ENCODE assay signal across 13 mouse cellular contexts in the genomic region with DNA sequence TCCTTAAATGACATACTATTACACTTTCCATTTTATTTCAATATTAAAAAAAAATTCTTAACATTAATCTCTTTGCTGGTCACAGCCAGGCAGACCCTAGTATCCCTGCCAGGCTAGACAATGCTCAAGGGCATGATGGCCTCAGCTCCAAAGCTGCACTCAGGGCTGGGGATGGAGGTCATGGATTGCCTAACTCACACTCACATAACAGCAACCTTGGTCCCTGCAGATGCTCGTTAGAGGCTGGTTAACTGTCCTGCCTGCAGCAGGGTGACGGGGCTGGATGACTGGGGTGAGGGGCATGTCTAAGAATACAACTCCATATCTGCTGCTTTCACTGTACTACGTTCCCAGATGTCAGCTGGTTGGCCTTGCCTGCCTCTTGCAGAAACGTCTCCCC.
"Had no signal": no experiment of that assay in that cellular context is flagged by ENCODE, and none has a peak within 500 bp of the region (broad histone marks: within the 10 kb centered on the region; RNA-seq: fewer than 3 reads in every experiment).

No protein-coding gene starts in this region.

- H3K9ac ChIP-seq: limb, embryonic 12.5 days; liver, embryonic 15.5 days had no signal

- DNase-seq: kidney, postnatal 10 days; kidney, postnatal 4 days; lung, adult 2 months; lung, postnatal 10 days; lung, postnatal 4 days; thymus, postnatal 4 days had no signal

- H3K4me1 ChIP-seq: limb, embryonic 12.5 days; liver, embryonic 15.5 days; midbrain, embryonic 10.5 days had no signal

- H3K27me3 ChIP-seq: limb, embryonic 12.5 days; liver, embryonic 15.5 days had no signal

- ATAC-seq: midbrain, embryonic 16.5 days had no signal

- H3K4me2 ChIP-seq: limb, embryonic 12.5 days; liver, embryonic 11.5 days; liver, embryonic 15.5 days had no signal

- H3K27ac ChIP-seq: limb, embryonic 12.5 days; liver, embryonic 15.5 days; midbrain, embryonic 10.5 days; stomach, postnatal 0 days had no signal

- H3K9me3 ChIP-seq: limb, embryonic 12.5 days; liver, embryonic 15.5 days; midbrain, embryonic 10.5 days had no signal

- H3K4me3 ChIP-seq: layer of hippocampus, adult 2 months; limb, embryonic 12.5 days; liver, embryonic 15.5 days; midbrain, embryonic 10.5 days had no signal

- H3K36me3 ChIP-seq: limb, embryonic 12.5 days; liver, embryonic 15.5 days; midbrain, embryonic 10.5 days had no signal
